Comparison of ENCODE assay signal across 13 mouse cellular contexts in the genomic region with DNA sequence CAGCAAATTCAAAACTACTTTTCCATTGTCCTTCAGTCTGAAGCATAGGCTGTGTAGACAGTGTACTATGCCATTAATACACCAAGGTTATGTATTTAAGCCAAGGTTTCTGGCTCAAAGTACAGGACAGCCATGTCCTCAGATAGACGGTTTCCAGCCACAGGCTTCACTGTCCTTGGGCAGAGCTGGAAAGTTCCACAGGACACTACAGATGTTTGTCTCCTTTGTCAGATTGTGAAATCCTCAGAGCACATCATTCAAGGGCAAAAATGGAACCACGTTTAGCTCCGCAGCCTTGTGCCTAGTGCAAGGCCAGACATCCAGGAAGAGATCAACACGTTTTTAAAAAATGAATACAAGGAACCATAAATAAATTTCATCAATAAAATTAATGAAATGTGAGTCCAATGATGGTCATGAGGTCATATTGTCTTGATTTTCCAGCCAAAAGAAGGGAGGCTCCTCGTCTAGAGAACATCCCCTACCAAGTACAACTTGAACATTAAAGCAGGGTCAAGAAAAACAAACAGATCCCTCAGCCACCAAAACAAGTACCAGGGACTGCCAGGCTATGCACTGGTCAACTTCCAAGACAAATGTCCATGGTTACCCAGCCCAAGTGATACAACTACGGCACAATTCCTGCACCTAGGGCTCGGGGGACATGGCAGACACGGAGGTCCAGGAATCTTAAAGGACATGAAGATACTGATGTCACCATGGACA.
DNase-seq lines count a peak whose midpoint lies in the region; TF ChIP-seq lines count a peak whose summit lies in the region.
"Had no signal": no experiment of that assay in that cellular context is flagged by ENCODE, and none has a peak within 500 bp of the region (broad histone marks: within the 10 kb centered on the region; RNA-seq: fewer than 3 reads in every experiment).

No protein-coding gene starts in this region.

- TF ChIP-seq CTCF in liver, adult 2 months (IDR thresholded peaks at IDR 0.05; ENCODE audit: low read depth, low read length) = no peak

- intact Hi-C loops in heart, postnatal 25 days (cut with DNase I) = no loop called here

- WGBS in liver, adult 2 months = 38% methylated on average over 8 of the region's 8 CpGs

- no peak overlapping the region for H3K9ac ChIP-seq in liver, adult 2 months (ENCODE audit: low read depth, low read length)
- H3K9ac ChIP-seq: embryonic facial prominence, embryonic 12.5 days; limb, embryonic 15.5 days had no signal

- 0 out of 2 replicates have a peak, but pooled peaks cover 3% of the 10 kb centered on the region for H3K79me2 ChIP-seq in liver, adult 2 months (ENCODE audit: control insufficient read depth, insufficient read depth, low read length)

- H3K27me3 ChIP-seq in liver, adult 2 months (ENCODE audit: control insufficient read depth, insufficient read depth, low read length) = no peaks in the 10 kb centered on the region
- H3K27me3 ChIP-seq: embryonic facial prominence, embryonic 12.5 days; limb, embryonic 15.5 days had no signal

- TF ChIP-seq POLR2A in liver, adult 2 months (IDR thresholded peaks at IDR 0.05; ENCODE audit: extremely low read depth, insufficient read depth, low read length) = no peak

- H3K4me1 ChIP-seq in liver, adult 2 months (ENCODE audit: control insufficient read depth, insufficient read depth, low read length) = peaks cover 5% of the 10 kb centered on the region
- H3K4me1 ChIP-seq: forebrain, embryonic 10.5 days had no signal

- DNase-seq in heart, adult 11 months = peak; percentile 94
- DNase-seq in heart, postnatal 25 days (ENCODE audit: low spot score) = no peak
- DNase-seq in liver, adult 2 months (ENCODE audit: extremely low read depth, low read depth, low spot score) = peak; percentile 78
- DNase-seq in liver = no peak
- DNase-seq in adrenal gland, adult 8-10 months = peak; percentile 92
- DNase-seq in lung, postnatal 14 days = peak; percentile 25
- no peak for DNase-seq in T-cell, adult 2 months (ENCODE audit: low spot score)
- DNase-seq in left cerebral cortex, adult 18-20 months (ENCODE audit: low spot score in 2 of 2) = no peak
- DNase-seq: cerebellum, adult 9-11 months; thymus, adult 2 months had no signal

- H3K4me3 ChIP-seq in liver, adult 2 months (ENCODE audit: insufficient read depth, low read depth, low read length) = no peak overlapping the region
- H3K4me3 ChIP-seq: embryonic facial prominence, embryonic 12.5 days; forebrain, embryonic 10.5 days; limb, embryonic 15.5 days had no signal

- H3K36me3 ChIP-seq in liver, adult 2 months (ENCODE audit: control insufficient read depth, insufficient read depth, low read length) = no peaks in the 10 kb centered on the region
- H3K36me3 ChIP-seq: embryonic facial prominence, embryonic 12.5 days; forebrain, embryonic 10.5 days; limb, embryonic 15.5 days had no signal

- H3K27ac ChIP-seq in liver, adult 2 months (replicated peaks; ENCODE audit: insufficient read depth, low read depth, low read length) = peak overlapping the region; percentile 63
- H3K27ac ChIP-seq: embryonic facial prominence, embryonic 12.5 days; forebrain, embryonic 10.5 days; limb, embryonic 15.5 days had no signal

Comparison
In these comparisons a context has a peak if more than half of its experiments do, and no peak if none do; other contexts are left out.
1. DNase-seq: peak in heart, adult 11 months (single experiment), liver, adult 2 months (single experiment), adrenal gland, adult 8-10 months (single experiment) and lung, postnatal 14 days (single experiment); none in heart, postnatal 25 days (single experiment), liver (single experiment), T-cell, adult 2 months (single experiment) and left cerebral cortex, adult 18-20 months (0 of 2).